Mouse (Mus musculus) liver, embryonic 14.5 days (tissue): ENCODE results near the gene Fhdc1. TPM values are rescaled to one million over a fixed set of nuclear protein-coding genes. Genes with fewer than 3 reads are reported as not detected.

Experiments used
- ATAC-seq: fragments of 200-750 bp; cut with Nextera tagmentation; 2 replicates; pipeline ENCODE4 v1.8.0; 2017; ENCODE audit warnings: moderate number of reproducible peaks, mild to moderate bottlenecking, moderate library complexity; ENCODE audit not compliant: insufficient read depth
- DNase-seq, 3 experiments: peaks; one replicate each; pipeline ENCODE4 v3.0.0-alpha.2; 2012 to 2013; ENCODE audit warnings: low read depth in 3 of 3, low spot score in 3 of 3
- H3K27ac ChIP-seq: fragments of 300-500 bp; sonication (generic); 2 replicates; pipeline ENCODE4 v1.5.1; 2014; ENCODE audit warnings: moderate library complexity, mild to moderate bottlenecking, control low read depth, inconsistent platforms
- H3K27me3 ChIP-seq: fragments of 300-500 bp; sonication (generic); 2 replicates; pipeline ENCODE4 v1.6.1; 2014; ENCODE audit warnings: mild to moderate bottlenecking, low read length, moderate library complexity; ENCODE audit not compliant: control insufficient read depth, insufficient read depth
- H3K36me3 ChIP-seq: fragments of 300-500 bp; sonication (generic); replicated peaks from 2 replicates; pipeline ENCODE4 v1.6.1; 2014; ENCODE audit warnings: low read depth; ENCODE audit not compliant: control insufficient read depth, insufficient read depth
- H3K4me1 ChIP-seq, 2 experiments: fragments of 200-500 bp in 1 of 2; fragments of 300-500 bp in 1 of 2; sonication (generic) in 1 of 2; replicated peaks; 2 replicates each; pipeline ENCODE4 v1.6.1; 2012 to 2014; ENCODE audit warnings: antibody characterized with exemption in 1 of 2, inconsistent platforms in 1 of 2, low read length in 1 of 2; ENCODE audit not compliant: control insufficient read depth in 2 of 2, insufficient read depth in 2 of 2
- H3K4me2 ChIP-seq: fragments of 300-500 bp; sonication (generic); 2 replicates; pipeline ENCODE4 v1.6.1; 2014; ENCODE audit warnings: low read depth, mild to moderate bottlenecking, control low read depth, moderate library complexity
- H3K4me3 ChIP-seq, 2 experiments: fragments of 200-500 bp in 1 of 2; fragments of 300-500 bp in 1 of 2; sonication (generic) in 1 of 2; 2 replicates each; pipeline ENCODE4 v1.5.1; 2012 to 2014; ENCODE audit warnings: low read depth in 2 of 2, low read length in 2 of 2, mild to moderate bottlenecking in 2 of 2, control low read depth in 1 of 2, inconsistent platforms in 1 of 2, moderate library complexity in 1 of 2; ENCODE audit not compliant: insufficient read depth in 1 of 2
- H3K9ac ChIP-seq: fragments of 300-500 bp; sonication (generic); replicated peaks from 2 replicates; pipeline ENCODE4 v1.6.1; 2014; ENCODE audit warnings: mild to moderate bottlenecking, control low read depth, moderate library complexity
- H3K9me3 ChIP-seq: fragments of 300-500 bp; sonication (generic); 2 replicates; pipeline ENCODE4 v1.6.1; 2016; ENCODE audit warnings: low read length, mixed read lengths; ENCODE audit not compliant: control insufficient read depth
- CTCF ChIP-seq: IDR thresholded peaks from 2 replicates; pipeline ENCODE4 v1.5.1; 2016; ENCODE audit warnings: antibody characterized with exemption, low read depth, control low read depth
- EP300 ChIP-seq: IDR thresholded peaks from 2 replicates; pipeline ENCODE4 v1.6.1; 2016; ENCODE audit warnings: antibody characterized with exemption, low read depth
- WGBS: fragments of 180-500 bp; shearing (Covaris S2); extraction: QIAGEN DNeasy Blood & Tissue Kit; methylation state at CpG from one replicate; pipeline ENCODE4 v1.1.7; 2014; ENCODE audit not compliant: insufficient replicate concordance; 5-methylcytosine and 5-hydroxymethylcytosine counted together
- polyA plus RNA-seq, 2 experiments: library from polyadenylated mRNA; depleted of rRNA in 1 of 2; stranded (reverse) in 1 of 2; unstranded in 1 of 2; fragments of >200 nt; fragmentation: Nextera tagmentation in 1 of 2; extraction: Ambion mirVana in 1 of 2; gene quantifications; 2 replicates each; pipeline versions ENCODE4 v1.2.1 to v1.2.3; 2012 to 2014

Fhdc1 gene
- polyA plus RNA-seq, 2 experiments, result 15.1 to 29.2 TPM

DNA sequence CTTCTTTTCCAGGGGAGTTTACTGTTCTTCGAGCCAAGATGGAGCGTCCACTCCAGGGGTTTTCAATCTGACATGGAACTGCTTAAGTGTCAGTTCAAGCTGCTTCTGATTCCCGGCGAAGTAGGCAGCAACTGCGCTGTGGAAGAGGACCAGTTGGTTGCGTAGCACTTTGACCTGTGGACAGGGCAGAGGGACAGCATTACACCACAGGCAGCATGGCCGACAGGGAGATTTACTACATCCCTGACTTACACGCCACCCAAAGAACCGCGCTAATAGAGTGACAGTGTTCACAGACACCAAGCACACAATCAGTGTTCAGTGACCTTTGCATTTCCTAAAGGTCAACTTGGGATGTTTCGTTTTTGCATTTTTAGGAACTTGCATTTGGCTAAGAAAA is 17.5 kb upstream of the Fhdc1 start:
- no peak for ATAC-seq
- DNase-seq, result no peak
- WGBS, result 83% methylated on average over 11 of the region's 11 CpGs

DNA sequence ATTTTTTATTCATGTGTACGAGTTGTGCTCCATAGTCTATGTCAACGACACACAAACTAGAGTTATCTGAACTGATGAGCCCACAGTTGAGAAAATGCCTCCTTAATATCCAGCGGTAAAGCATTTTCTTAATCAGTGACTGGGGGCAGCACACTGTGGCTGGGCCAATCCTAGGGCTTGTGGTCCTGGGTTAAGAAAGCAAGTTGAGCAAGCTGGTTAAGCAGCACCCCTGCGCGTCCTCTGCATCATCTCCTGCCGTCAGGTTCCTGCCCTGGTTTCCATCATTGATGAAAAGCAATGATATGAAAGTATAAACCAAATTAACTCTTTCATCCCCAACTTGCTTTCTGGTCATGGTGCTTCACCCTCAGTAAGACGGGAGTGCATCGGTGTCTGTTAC is 12.4 kb upstream of the Fhdc1 start:
- Histone ChIP-seq H3K27me3 (no peaks in the 10 kb centered on the region), H3K4me3 (no peak overlapping the region), H3K36me3 (no peaks in the 10 kb centered on the region), H3K27ac (no peak overlapping the region), H3K9me3 (no peaks in the 10 kb centered on the region), H3K9ac (no peak overlapping the region), H3K4me2 (no peak overlapping the region), H3K4me1 (peaks cover 0 to 2% of the 10 kb centered on the region in 2 experiments; a peak in 1 of 4 replicates)
- 76% methylated on average over 8 of the region's 8 CpGs for WGBS
- ATAC-seq (no peak), DNase-seq (no peak)
- no peak for TF ChIP-seq CTCF
- TF ChIP-seq EP300, result no peak

More for the DNA sequence above, 17.5 kb upstream of the Fhdc1 start:
- peaks cover 0 to 2% of the 10 kb centered on the region in 2 experiments; a peak in 1 of 4 replicates for H3K4me1 ChIP-seq
- H3K9ac ChIP-seq, result no peak overlapping the region
- no peaks in the 10 kb centered on the region for H3K36me3 ChIP-seq
- H3K27me3 ChIP-seq, result no peaks in the 10 kb centered on the region
- TF ChIP-seq CTCF, result no peak
- TF ChIP-seq EP300, result no peak
- H3K27ac ChIP-seq, result no peak overlapping the region
- no peak overlapping the region for H3K4me2 ChIP-seq
- H3K4me3 ChIP-seq, result no peak overlapping the region
- H3K9me3 ChIP-seq, result no peaks in the 10 kb centered on the region

DNA sequence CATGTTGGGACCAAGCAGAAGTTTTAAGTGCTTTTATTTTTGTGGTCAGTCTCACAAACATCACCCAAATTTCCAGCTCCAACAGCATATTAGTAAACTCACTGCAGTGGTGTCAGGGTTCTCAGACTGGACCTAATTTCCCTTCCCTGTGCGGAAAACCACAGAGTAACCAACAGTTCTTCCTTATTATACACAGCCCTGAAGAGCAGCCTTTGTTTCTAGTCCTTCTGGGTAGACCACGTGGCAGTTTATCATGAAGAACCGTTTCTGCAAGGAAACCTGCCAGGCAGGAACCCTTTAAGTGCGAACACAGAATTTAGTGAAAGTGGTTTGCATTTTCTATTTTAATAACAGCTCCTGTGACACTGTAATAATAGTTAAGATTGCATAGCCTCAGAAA is 11.9 kb upstream of the Fhdc1 start:
- Histone ChIP-seq H3K4me2 (no peak overlapping the region), H3K9ac (no peak overlapping the region), H3K27ac (no peak overlapping the region), H3K36me3 (no peaks in the 10 kb centered on the region), H3K27me3 (no peaks in the 10 kb centered on the region), H3K4me1 (no peaks in the 10 kb centered on the region; a peak in 1 of 4 replicates), H3K4me3 (no peak overlapping the region), H3K9me3 (no peaks in the 10 kb centered on the region)
- TF ChIP-seq CTCF (no peak), EP300 (no peak)
- 21% methylated on average over 4 of the region's 4 CpGs for WGBS
- DNase-seq (no peak), ATAC-seq (no peak)

- no peak for TF ChIP-seq CTCF
- TF ChIP-seq EP300, result no peak
- ATAC-seq (no peak), DNase-seq (no peak)
- Histone ChIP-seq H3K27me3 (no peaks in the 10 kb centered on the region), H3K4me2 (no peak overlapping the region), H3K4me1 (no peaks in the 10 kb centered on the region; a peak in 1 of 4 replicates), H3K27ac (no peak overlapping the region), H3K9ac (no peak overlapping the region), H3K9me3 (no peaks in the 10 kb centered on the region), H3K36me3 (no peaks in the 10 kb centered on the region), H3K4me3 (no peak overlapping the region)
- WGBS, result 70% methylated on average over 6 of the region's 6 CpGs
These were observed 8.5 kb upstream of the Fhdc1 start for GRCm38 (mm10) chr3:84488716-84489115.

- Histone ChIP-seq H3K4me3 (no peak overlapping the region), H3K36me3 (no peaks in the 10 kb centered on the region), H3K9me3 (no peaks in the 10 kb centered on the region), H3K4me2 (no peak overlapping the region), H3K27me3 (peaks cover 10% of the 10 kb centered on the region), H3K27ac (no peak overlapping the region), H3K9ac (no peak overlapping the region), H3K4me1 (peaks cover 5 to 6% of the 10 kb centered on the region in 2 experiments)
- ATAC-seq, result no peak
- TF ChIP-seq EP300, result no peak
- TF ChIP-seq CTCF, result no peak
- DNase-seq, result no peak
- 61% methylated on average over 3 of the region's 3 CpGs for WGBS
These were observed 4.7 kb upstream of the Fhdc1 start for GRCm38 (mm10) chr3:84484891-84485290.
